24 mouse cellular contexts compared by ENCODE assay signal in genomic region chr11:112175302-112175701, GRCm38 (mm10).
DNase-seq lines count a peak whose midpoint lies in the region; ATAC-seq lines count a peak whose summit lies in the region.
"Had no signal": no experiment of that assay in that cellular context is flagged by ENCODE, and none has a peak within 500 bp of the region (broad histone marks: within the 10 kb centered on the region; RNA-seq: fewer than 3 reads in every experiment).

No protein-coding gene starts in this region.

- no peaks in the 10 kb centered on the region for H3K4me1 ChIP-seq in kidney, embryonic 14.5 days (ENCODE audit: control insufficient read depth, insufficient read depth, low read length)
- H3K4me1 ChIP-seq in limb, embryonic 12.5 days (replicated peaks): peaks cover 13% of the 10 kb centered on the region; the same call in 1 of the 2 replicates
- peaks cover 5% of the 10 kb centered on the region; the same call in 1 of the 2 replicates for H3K4me1 ChIP-seq in limb, embryonic 10.5 days
- H3K4me1 ChIP-seq in limb, embryonic 15.5 days: peaks cover 7% of the 10 kb centered on the region; the same call in 1 of the 2 replicates
- H3K4me1 ChIP-seq: forebrain, embryonic 10.5 days; forebrain, embryonic 13.5 days; hindbrain, embryonic 12.5 days; hindbrain, embryonic 15.5 days had no signal

- H3K4me2 ChIP-seq in kidney, embryonic 14.5 days (replicated peaks; ENCODE audit: low read depth, low read length): no peak overlapping the region
- no peak overlapping the region for H3K4me2 ChIP-seq in limb, embryonic 12.5 days
- H3K4me2 ChIP-seq in limb, embryonic 15.5 days: no peak overlapping the region
- H3K4me2 ChIP-seq: forebrain, embryonic 13.5 days; heart, embryonic 11.5 days; hindbrain, embryonic 12.5 days; hindbrain, embryonic 15.5 days had no signal

- DNase-seq in kidney, postnatal 36 days: no peak
- DNase-seq in limb, embryonic 10.5 days (ENCODE audit: low spot score): no peak
- peak; percentile 32 for DNase-seq in large intestine, adult 2 months (ENCODE audit: low read depth, low spot score)
- DNase-seq in left cerebral cortex, adult 9 months (ENCODE audit: low spot score in 2 of 2): no peak
- no peak for DNase-seq in thymus, postnatal 25 days
- DNase-seq: adrenal gland, adult 8-10 months; adrenal gland, postnatal 36 days; cerebellum, adult 18-20 months; cerebellum, adult 9-10 months; cerebellum, postnatal 14 days; embryo, embryonic 11 days; gastrocnemius, adult 2 months; gastrocnemius, postnatal 14 days; heart, adult 11 months had no signal

- H3K4me3 ChIP-seq in kidney, embryonic 14.5 days (ENCODE audit: low read length): no peak overlapping the region
- H3K4me3 ChIP-seq in limb, embryonic 12.5 days (replicated peaks): no peak overlapping the region
- H3K4me3 ChIP-seq in limb, embryonic 10.5 days: no peak overlapping the region
- H3K4me3 ChIP-seq in limb, embryonic 15.5 days: no peak overlapping the region
- H3K4me3 ChIP-seq: forebrain, embryonic 10.5 days; forebrain, embryonic 13.5 days; gastrocnemius, adult 2 months; hindbrain, embryonic 12.5 days; hindbrain, embryonic 15.5 days had no signal

- H3K9ac ChIP-seq in kidney, embryonic 14.5 days (ENCODE audit: low read depth, low read length): no peak overlapping the region
- H3K9ac ChIP-seq in limb, embryonic 12.5 days (replicated peaks): no peak overlapping the region
- no peak overlapping the region for H3K9ac ChIP-seq in limb, embryonic 15.5 days
- H3K9ac ChIP-seq: forebrain, embryonic 13.5 days; hindbrain, embryonic 12.5 days; hindbrain, embryonic 15.5 days had no signal

- H3K27me3 ChIP-seq in kidney, embryonic 14.5 days (ENCODE audit: control insufficient read depth, insufficient read depth, low read length): no peaks in the 10 kb centered on the region
- no peaks in the 10 kb centered on the region for H3K27me3 ChIP-seq in limb, embryonic 12.5 days
- no peaks in the 10 kb centered on the region for H3K27me3 ChIP-seq in limb, embryonic 10.5 days (ENCODE audit: low read depth, poor library complexity, severe bottlenecking)
- H3K27me3 ChIP-seq in limb, embryonic 15.5 days: no peaks in the 10 kb centered on the region
- H3K27me3 ChIP-seq: forebrain, embryonic 13.5 days; hindbrain, embryonic 12.5 days; hindbrain, embryonic 15.5 days had no signal

- no peak overlapping the region for H3K27ac ChIP-seq in kidney, embryonic 14.5 days (ENCODE audit: low read depth, low read length)
- peak overlapping the region; percentile 75; the same call in 1 of the 2 replicates for H3K27ac ChIP-seq in limb, embryonic 12.5 days
- no peak overlapping the region for H3K27ac ChIP-seq in limb, embryonic 10.5 days
- 0 out of 2 replicates have a peak overlapping the region, but pooled peaks have one; percentile 34 for H3K27ac ChIP-seq in limb, embryonic 15.5 days
- H3K27ac ChIP-seq: forebrain, embryonic 10.5 days; forebrain, embryonic 13.5 days; gastrocnemius, adult 2 months; hindbrain, embryonic 12.5 days; hindbrain, embryonic 15.5 days had no signal

- H3K36me3 ChIP-seq in kidney, embryonic 14.5 days (ENCODE audit: control insufficient read depth, insufficient read depth, low read length): no peaks in the 10 kb centered on the region
- H3K36me3 ChIP-seq in limb, embryonic 12.5 days: no peaks in the 10 kb centered on the region
- H3K36me3 ChIP-seq in limb, embryonic 10.5 days: no peaks in the 10 kb centered on the region
- H3K36me3 ChIP-seq in limb, embryonic 15.5 days: no peaks in the 10 kb centered on the region
- H3K36me3 ChIP-seq: forebrain, embryonic 10.5 days; hindbrain, embryonic 12.5 days; hindbrain, embryonic 15.5 days had no signal

- H3K9me3 ChIP-seq in kidney, embryonic 14.5 days (ENCODE audit: control insufficient read depth, low read length): no peaks in the 10 kb centered on the region
- H3K9me3 ChIP-seq in limb, embryonic 12.5 days: no peaks in the 10 kb centered on the region
- no peaks in the 10 kb centered on the region for H3K9me3 ChIP-seq in limb, embryonic 10.5 days (replicated peaks)
- H3K9me3 ChIP-seq in limb, embryonic 15.5 days: no peaks in the 10 kb centered on the region
- H3K9me3 ChIP-seq: forebrain, embryonic 10.5 days; forebrain, embryonic 13.5 days; hindbrain, embryonic 12.5 days; hindbrain, embryonic 15.5 days had no signal

- ATAC-seq in kidney, embryonic 14.5 days (ENCODE audit: low FRiP score, low TSS enrichment): peak; percentile 24; the same call in 1 of the 2 replicates
- peak; percentile 75; the same call in 1 of the 2 replicates for ATAC-seq in limb, embryonic 12.5 days (ENCODE audit: insufficient number of reproducible peaks, insufficient read depth, low FRiP score, low TSS enrichment, low read depth)
- no peak for ATAC-seq in limb, embryonic 15.5 days (ENCODE audit: insufficient number of reproducible peaks, low FRiP score, low TSS enrichment, low read depth)
- ATAC-seq: CD4-positive, CD25-positive, alpha-beta regulatory T cell, adult 4 months; forebrain, embryonic 13.5 days; forebrain, embryonic 16.5 days had no signal

- WGBS in kidney, embryonic 14.5 days: 72% methylated on average over 6 of the region's 6 CpGs
- WGBS in limb, embryonic 12.5 days: 52% methylated on average over 6 of the region's 6 CpGs
- 90% methylated on average over 6 of the region's 6 CpGs for WGBS in limb, embryonic 10.5 days
- 60% methylated on average over 6 of the region's 6 CpGs for WGBS in large intestine, adult 2 months
- 56% methylated on average over 6 of the region's 6 CpGs for WGBS in limb, embryonic 15.5 days

Comparison
In these comparisons a context has a peak if more than half of its experiments do, and no peak if none do; other contexts are left out.
1. H3K27ac ChIP-seq: peak in limb, embryonic 12.5 days (single experiment) and limb, embryonic 15.5 days (single experiment); none in kidney, embryonic 14.5 days (single experiment) and limb, embryonic 10.5 days (single experiment).